Mouse (Mus musculus) intestine, embryonic 16.5 days (tissue): ENCODE measurements around the gene 4930451I11Rik. TPM values are rescaled to one million over a fixed set of nuclear protein-coding genes. Genes with fewer than 3 reads are reported as not detected.

Experiments used
- ATAC-seq: fragments of 200-750 bp; cut with Nextera tagmentation; 2 replicates; pipeline ENCODE4 v1.8.0; 2017; ENCODE audit warnings: moderate TSS enrichment, moderate library complexity
- H3K27ac ChIP-seq: fragments of 300-500 bp; sonication (generic); 2 replicates; pipeline ENCODE4 v1.5.1; 2014; ENCODE audit warnings: mild to moderate bottlenecking, low read length
- H3K27me3 ChIP-seq: fragments of 300-500 bp; sonication (generic); replicated peaks from 2 replicates; pipeline ENCODE4 v1.6.1; 2014; ENCODE audit warnings: low read length, control low read depth, mixed read lengths; ENCODE audit not compliant: control insufficient read depth, insufficient read depth
- H3K36me3 ChIP-seq: fragments of 300-500 bp; sonication (generic); 2 replicates; pipeline ENCODE4 v1.6.1; 2014; ENCODE audit warnings: low read length, control low read depth; ENCODE audit not compliant: control insufficient read depth, insufficient read depth
- H3K4me1 ChIP-seq: fragments of 300-500 bp; sonication (generic); 2 replicates; pipeline ENCODE4 v1.6.1; 2014; ENCODE audit warnings: low read length, control low read depth, mixed read lengths; ENCODE audit not compliant: control insufficient read depth, insufficient read depth
- H3K4me2 ChIP-seq: fragments of 300-500 bp; sonication (generic); 2 replicates; pipeline ENCODE4 v1.6.1; 2014; ENCODE audit warnings: low read depth, low read length, control low read depth
- H3K4me3 ChIP-seq: fragments of 300-500 bp; sonication (generic); 2 replicates; pipeline ENCODE4 v1.5.1; 2014; ENCODE audit warnings: mild to moderate bottlenecking, low read length
- H3K9ac ChIP-seq: fragments of 300-500 bp; sonication (generic); 2 replicates; pipeline ENCODE4 v1.6.1; 2014; ENCODE audit warnings: low read depth, low read length
- H3K9me3 ChIP-seq: fragments of 300-500 bp; sonication (generic); 2 replicates; pipeline ENCODE4 v1.6.1; 2016; ENCODE audit warnings: low read length, control low read depth; ENCODE audit not compliant: control insufficient read depth
- WGBS: fragments of 180-500 bp; shearing (Covaris S2); extraction: QIAGEN DNeasy Blood & Tissue Kit; methylation state at CpG from one replicate; pipeline ENCODE4 v1.1.7; 2014; 5-methylcytosine and 5-hydroxymethylcytosine counted together
- polyA plus RNA-seq: library from polyadenylated mRNA; unstranded; fragments of >200 nt; fragmentation: Nextera tagmentation; extraction: Ambion mirVana; gene quantifications from 2 replicates; pipeline ENCODE4 v1.2.1, GENCODE M21; 2015

Gene 4930451I11Rik
- polyA plus RNA-seq, 1 experiment from 2014 or later: not detected

DNA sequence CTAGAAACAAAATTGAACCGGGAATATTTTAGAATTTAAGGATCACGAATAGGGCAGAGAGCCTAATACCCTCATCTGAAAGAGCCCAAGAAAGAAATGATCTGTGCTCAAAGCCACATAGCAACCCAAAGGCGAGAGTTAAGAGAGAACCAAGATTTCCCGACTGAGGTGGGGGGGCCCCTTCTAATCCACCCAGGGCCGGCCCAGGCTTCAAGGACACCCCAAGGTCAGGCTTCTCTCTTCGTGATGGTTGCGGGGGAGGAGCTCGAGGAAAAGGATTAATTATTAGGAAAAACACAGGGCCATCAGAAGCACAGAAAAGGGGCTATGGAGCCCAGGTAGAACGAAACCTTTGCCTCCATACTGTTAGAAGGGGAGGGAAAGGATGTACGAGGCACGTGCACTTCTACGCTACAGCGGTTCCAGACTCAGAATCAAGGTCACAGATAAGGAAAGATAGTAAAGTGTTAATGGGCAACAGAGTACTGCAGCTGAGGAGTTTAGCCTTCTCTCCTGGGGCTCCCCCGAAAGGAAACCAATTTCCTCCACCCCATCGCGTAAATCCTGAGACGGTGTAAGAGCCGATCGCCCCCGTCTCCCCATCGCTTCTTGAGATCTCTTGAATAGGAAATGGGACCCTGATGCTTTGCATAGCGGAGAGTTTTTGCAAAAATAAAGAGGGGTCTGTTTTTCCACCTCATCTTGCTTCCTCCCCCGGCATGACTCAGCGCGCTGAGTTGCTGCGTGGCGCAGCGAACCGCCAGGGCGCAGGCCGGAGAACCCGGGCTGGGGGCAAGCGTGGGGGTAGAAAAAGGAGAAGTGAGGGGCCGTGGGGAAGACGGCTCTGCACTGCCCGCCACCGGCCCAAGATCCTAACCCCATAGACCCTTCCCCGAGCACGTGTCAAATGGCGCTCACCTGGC is 33.1 kb downstream of the 4930451I11Rik start:
- no peak; the same call in 1 of the 2 replicates for ATAC-seq
- Histone ChIP-seq H3K4me1 (peaks cover 32% of the 10 kb centered on the region), H3K4me3 (peak overlapping the region; percentile 88), H3K36me3 (peaks cover 11% of the 10 kb centered on the region), H3K27ac (peak overlapping the region; percentile 98), H3K4me2 (peak overlapping the region; percentile 86), H3K9ac (peak overlapping the region; percentile 95), H3K27me3 (no peaks in the 10 kb centered on the region), H3K9me3 (no peaks in the 10 kb centered on the region)
- WGBS: under 1% methylated on average over 40 of the region's 40 CpGs

DNA sequence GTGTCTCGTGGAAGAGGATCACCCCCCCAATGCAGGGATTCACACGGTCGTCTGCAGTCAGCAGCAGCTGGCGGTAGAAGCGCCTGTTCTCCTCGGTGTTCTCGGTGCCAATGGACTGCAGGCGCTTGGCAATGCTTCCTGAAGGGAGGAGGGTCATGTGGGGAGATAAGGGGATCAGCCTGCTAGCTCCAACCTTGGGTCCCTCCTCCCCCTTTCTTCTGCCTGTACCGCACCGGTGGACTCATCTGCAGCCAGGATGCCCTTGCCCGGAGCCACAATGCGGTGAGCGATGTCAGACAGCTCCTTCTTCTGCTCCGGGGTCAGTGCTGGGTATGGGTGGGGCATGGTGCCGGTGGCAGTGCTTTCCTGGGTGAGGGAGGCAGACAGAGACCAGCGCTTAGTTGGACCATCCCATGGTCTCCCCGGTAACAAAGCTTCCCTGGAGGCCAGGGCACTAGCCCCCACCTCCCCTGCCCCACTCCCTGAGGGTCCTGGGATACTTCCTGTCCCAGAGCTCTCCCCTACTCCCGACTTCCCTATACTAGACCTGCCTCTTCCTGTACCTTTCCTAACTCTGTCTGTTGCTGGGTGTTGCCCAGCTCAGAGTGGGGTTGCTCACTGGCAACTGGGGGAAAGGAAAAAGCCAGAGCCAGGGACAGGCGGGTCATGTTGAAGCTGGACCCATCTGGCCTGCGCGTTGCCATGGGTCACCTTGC is 33.9 kb downstream of the 4930451I11Rik start, which contains the start of gene Fam57b:
TSS of gene Fam57b (plus strand) at position 258 of the 716 bp plus-strand sequence.
- no peaks in the 10 kb centered on the region for H3K9me3 ChIP-seq
- peaks cover 39% of the 10 kb centered on the region for H3K4me1 ChIP-seq
- H3K9ac ChIP-seq: peak within 1 kb of the TSS; percentile 95
- peak within 1 kb of the TSS; percentile 98 for H3K27ac ChIP-seq
- 0 out of 2 replicates have a peak, but pooled peaks have one; percentile 12 for ATAC-seq
- WGBS: 18% methylated on average over 21 of the region's 21 CpGs
- H3K4me3 ChIP-seq: peak within 1 kb of the TSS; percentile 88
- peaks cover 11% of the 10 kb centered on the region for H3K36me3 ChIP-seq
- H3K27me3 ChIP-seq: no peaks in the 10 kb centered on the region
- H3K4me2 ChIP-seq: peak within 1 kb of the TSS; percentile 86

DNA sequence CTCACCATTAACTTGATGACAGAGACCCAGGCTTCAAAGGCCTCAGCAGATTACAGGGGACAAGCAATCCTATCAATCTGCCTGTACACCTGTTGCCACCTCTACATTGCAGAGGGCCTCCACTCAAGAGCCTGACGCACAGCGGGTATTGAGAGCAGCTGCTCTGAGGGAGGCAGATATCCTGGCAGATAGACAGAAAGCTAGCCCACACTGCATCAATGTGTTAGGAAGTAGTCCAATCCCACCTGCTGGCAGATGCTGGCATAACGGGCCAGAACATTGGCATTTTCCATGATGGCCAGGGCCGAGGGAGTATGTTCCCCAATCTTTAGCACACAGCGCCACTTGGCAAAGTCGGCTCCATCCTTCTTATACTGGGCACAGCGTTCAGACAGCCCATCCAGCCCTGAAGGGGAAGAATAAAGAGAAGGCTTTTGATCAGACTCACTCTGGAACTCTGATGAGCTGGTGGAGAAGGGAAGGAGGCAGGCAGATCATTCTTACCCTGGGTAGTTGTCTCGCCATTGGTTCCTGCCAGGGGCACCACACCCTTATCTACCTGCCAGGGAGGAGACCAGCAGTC is 35.0 kb downstream of the 4930451I11Rik start:
- no peaks in the 10 kb centered on the region for H3K27me3 ChIP-seq
- H3K4me2 ChIP-seq: peak overlapping the region; percentile 86; the same call in 1 of the 2 replicates
- ATAC-seq: no peak
- H3K9ac ChIP-seq: no peak overlapping the region
- peaks cover 11% of the 10 kb centered on the region for H3K36me3 ChIP-seq
- peak overlapping the region; percentile 88 for H3K4me3 ChIP-seq
- H3K4me1 ChIP-seq: peaks cover 39% of the 10 kb centered on the region
- no peaks in the 10 kb centered on the region for H3K9me3 ChIP-seq
- no peak overlapping the region for H3K27ac ChIP-seq
- WGBS: 65% methylated on average over 8 of the region's 8 CpGs

DNA sequence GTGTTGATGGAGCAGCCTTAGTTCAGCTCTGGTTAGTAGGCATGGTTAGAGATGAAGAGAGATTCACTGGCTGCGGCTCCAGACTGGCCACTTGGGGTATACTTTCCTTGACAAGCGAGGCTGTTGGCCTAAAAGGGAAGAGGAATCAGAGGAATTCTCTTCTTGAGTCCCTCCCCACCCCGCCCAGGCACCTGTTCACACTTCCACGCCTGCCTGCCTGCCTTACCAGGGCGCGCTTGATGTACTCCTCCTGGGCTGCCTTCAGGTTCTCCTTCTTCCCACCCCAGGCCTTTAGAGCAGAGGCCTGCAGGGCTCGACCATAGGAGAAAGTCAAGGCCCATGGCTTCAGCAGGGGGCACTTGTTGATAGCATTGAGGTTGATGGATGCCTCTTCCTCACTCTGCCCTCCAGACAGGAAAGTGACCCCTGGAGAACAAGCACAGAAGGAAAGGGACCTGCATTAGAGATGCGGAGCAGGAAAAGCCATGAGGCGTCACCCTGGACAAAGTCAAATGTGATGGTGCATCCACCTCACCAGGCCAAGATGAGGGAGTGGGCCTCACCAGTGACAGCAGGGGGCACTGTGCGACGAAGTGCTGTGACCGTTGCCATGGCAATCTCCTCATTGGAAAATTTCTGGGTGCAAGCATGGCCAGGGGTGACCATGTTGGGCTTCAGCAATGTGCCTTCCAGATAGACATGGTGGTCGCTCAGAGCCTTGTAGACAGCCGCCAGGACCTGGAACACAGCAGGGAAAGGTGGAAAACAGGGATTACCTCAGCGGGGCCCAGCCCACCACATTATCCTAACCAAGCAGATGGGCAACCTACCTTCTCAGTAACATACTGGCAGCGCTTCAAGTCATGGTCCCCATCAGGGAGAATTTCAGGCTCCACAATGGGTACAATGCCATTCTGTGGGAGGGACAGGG is 35.8 kb downstream of the 4930451I11Rik start:
- Histone ChIP-seq H3K27ac (no peak overlapping the region), H3K4me3 (no peak overlapping the region), H3K9me3 (no peaks in the 10 kb centered on the region), H3K4me2 (no peak overlapping the region), H3K4me1 (peaks cover 41% of the 10 kb centered on the region), H3K36me3 (peaks cover 11% of the 10 kb centered on the region), H3K9ac (no peak overlapping the region), H3K27me3 (no peaks in the 10 kb centered on the region)
- no peak for ATAC-seq
- WGBS: 80% methylated on average over 16 of the region's 16 CpGs

DNA sequence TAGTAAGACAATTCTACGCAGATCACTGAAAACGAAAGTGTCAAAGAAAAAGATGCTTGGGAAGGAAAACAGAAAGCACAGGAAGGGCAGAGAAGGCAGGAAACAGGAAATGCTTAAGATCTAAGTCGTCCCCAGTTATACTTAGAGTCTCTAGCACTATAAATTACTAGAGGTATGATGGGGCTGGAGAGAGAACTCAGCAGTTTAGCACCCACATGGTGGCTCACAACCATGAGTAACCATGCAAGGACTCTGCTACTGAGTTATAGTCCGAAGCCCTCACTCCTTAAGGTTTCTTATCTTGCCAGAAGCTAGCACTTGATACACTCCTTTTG is 37.2 kb downstream of the 4930451I11Rik start:
- Histone ChIP-seq H3K27ac (no peak overlapping the region), H3K36me3 (peaks cover 17% of the 10 kb centered on the region), H3K9ac (no peak overlapping the region), H3K4me3 (no peak overlapping the region), H3K4me2 (no peak overlapping the region), H3K27me3 (no peaks in the 10 kb centered on the region), H3K9me3 (no peaks in the 10 kb centered on the region), H3K4me1 (peaks cover 34% of the 10 kb centered on the region)
- ATAC-seq: no peak
- 71% methylated on average over 4 of the region's 4 CpGs for WGBS

DNA sequence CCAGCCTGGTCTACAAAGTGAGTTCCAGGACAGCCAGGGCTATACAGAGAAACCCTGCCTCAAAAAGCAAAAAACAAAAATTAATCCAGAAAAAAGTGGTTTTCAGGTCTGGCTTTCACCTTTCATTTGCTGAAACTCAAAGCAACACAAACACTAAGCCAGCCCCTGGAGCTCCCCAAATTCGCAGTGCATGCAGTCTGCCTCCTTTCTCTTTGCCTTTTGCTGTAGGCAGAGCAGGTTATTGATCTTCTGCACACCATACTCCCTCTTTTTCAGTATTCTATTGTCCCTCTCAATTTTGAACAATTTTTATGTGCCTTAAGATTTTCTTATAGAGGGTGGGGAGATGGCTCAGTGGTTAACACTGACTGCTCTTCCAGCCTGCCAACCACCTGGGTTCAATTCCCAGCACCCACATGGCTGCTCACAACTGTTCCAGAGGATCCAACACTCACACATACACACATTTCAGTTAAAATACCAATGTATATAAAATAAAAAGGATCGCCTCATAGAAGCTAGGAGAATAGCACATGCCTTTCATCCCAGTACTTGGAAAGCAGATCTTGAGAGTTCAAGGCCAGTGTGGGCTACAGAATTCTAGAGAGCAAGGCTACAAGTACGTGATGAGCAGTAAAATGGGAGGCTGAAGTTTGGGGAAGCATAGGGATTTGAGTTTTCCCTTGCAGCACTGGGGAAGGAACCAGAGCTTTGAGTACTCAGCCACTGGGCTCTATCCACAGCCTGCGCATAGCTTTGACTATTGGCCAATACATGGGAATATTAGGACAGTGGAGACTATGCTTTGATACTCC is 37.8 kb downstream of the 4930451I11Rik start:
- WGBS: 78% methylated on average over 4 of the region's 4 CpGs
- Histone ChIP-seq H3K4me2 (peak overlapping the region; percentile 53; the same call in 1 of the 2 replicates), H3K27me3 (no peaks in the 10 kb centered on the region), H3K4me3 (no peak overlapping the region), H3K36me3 (peaks cover 17% of the 10 kb centered on the region), H3K27ac (peak overlapping the region; percentile 95; the same call in 1 of the 2 replicates), H3K9me3 (no peaks in the 10 kb centered on the region), H3K4me1 (peaks cover 34% of the 10 kb centered on the region), H3K9ac (no peak overlapping the region)
- no peak for ATAC-seq

DNA sequence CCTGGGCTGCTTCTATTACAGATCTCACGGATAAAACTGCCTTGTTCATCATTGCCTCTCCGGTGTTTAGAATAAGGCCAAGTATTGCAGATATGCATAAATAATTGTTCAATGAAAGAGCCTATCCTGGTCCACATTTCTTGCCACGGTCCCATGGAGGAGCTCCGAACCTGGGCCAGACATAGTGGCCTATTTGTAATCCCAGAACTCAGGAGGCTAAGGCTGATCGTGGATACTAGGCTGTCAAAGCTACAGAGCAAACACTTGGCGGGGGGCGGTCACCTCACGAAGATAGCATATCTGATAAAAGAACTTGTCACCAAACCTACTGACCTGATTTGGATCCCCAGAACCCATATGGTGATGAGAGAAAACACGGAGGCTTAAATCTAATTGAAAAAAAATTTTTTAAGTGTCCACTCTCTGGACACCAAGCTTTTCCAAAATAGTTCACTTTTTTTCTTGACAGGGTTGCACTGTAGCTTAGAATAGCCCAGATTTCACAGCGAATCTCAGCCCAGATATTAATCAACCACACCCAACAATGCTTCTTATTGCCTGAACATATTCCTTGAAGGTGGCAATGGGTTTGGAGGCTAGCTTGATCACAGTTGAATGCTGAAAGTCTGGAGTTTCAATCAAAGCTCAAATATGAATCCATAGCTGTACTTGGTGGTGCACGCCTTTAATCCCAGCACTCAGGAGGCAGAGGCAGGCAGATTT is 38.6 kb downstream of the 4930451I11Rik start:
- peak; percentile 19 for ATAC-seq
- 21% methylated on average over 11 of the region's 11 CpGs for WGBS
- peak overlapping the region; percentile 53 for H3K4me2 ChIP-seq
- H3K9me3 ChIP-seq: no peaks in the 10 kb centered on the region
- H3K36me3 ChIP-seq: peaks cover 23% of the 10 kb centered on the region
- H3K27ac ChIP-seq: peak overlapping the region; percentile 95
- peak overlapping the region; percentile 86 for H3K9ac ChIP-seq
- H3K4me1 ChIP-seq: peaks cover 33% of the 10 kb centered on the region
- H3K4me3 ChIP-seq: peak overlapping the region; percentile 77
- H3K27me3 ChIP-seq: no peaks in the 10 kb centered on the region
